Mouse (Mus musculus): ENCODE measurements around the gene Serpinh1.

Serpinh1 gene

GRCm38 (mm10) chr7:99326128-99326527 lies 26.9 kb downstream of the Serpinh1 start:
- no peak for DNase-seq (ENCODE audit: low spot score)

GRCm38 (mm10) chr7:99324810-99325209 lies 28.2 kb downstream of the Serpinh1 start:
- no peak for DNase-seq (ENCODE audit: low spot score)

DNA sequence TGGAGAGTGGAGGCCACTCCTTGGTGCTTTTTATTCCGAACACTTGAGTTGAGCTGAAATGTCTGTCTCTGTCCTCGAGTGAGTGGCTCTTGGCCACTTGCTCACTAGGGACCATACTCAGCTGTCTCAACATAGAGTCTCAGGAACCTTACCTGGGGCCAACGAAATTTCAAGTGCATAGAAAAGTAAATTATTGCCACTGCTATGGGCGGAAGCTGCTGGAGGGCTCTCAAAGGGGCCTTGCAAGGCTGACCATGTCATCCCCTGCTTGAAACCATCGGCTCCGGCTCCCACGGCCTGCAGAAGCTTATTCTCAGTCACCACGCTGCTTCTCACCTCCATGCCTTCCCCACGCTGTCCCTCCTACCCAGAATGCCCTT lies 29.7 kb downstream of the Serpinh1 start:
- no peak for DNase-seq (ENCODE audit: low spot score)

DNA sequence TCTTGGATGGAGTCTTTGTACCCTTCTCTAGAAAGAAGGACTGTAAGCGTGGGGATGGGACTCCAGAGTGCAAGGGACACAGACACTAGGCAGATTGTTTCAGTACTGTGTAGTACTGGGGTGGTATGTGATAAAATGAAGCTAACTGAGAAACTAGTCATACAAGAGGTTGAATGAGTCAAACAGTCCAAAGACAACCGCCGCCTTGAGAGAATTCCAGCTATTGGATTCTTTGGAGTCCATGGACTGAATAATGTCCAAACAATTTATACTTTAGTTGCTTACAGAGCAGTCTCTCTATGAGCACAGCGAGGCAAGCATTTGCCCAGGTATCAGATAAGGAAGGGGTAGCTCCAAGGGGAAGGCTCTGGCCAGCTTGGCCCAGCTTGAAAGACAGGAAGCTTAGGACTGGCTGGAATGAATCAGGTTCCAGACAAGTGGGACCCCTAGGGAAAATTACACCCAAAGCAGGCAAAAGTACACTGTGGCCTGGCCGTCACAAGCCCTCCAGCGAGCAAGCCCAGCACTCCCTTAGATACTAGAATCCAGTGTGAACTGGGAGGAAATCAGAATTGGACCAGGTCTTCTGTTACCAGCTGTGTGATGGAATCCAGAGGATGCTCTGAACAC lies 30.2 kb downstream of the Serpinh1 start:
- DNase-seq (ENCODE audit: low spot score): no peak

- no peak for DNase-seq (ENCODE audit: low spot score)
Observed at GRCm38 (mm10) chr7:99320524-99320923, 32.5 kb downstream of the Serpinh1 start.

GRCm38 (mm10) chr7:99317475-99317874 lies 35.6 kb downstream of the Serpinh1 start:
- DNase-seq (ENCODE audit: low spot score): no peak

DNA sequence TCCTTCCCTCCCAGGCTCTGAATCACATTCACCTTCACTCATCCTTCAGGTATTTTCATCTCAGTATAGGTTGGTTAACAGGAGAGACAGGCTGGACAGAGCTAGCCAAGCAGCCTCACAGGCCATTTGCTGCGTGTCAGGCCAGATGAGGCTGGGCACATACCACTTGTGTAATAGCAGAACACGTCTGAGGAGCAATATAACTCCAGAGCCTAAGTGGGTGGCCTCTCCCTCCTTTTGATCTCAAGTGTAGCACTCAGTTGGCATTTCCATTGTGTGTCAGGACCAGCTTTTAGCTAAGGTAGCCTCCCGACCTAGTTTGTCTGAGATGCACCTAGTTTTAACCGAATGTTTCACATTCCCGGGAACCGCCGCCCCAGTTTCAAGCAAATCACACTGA lies 36.8 kb downstream of the Serpinh1 start:
- DNase-seq (ENCODE audit: low spot score): no peak

DNA sequence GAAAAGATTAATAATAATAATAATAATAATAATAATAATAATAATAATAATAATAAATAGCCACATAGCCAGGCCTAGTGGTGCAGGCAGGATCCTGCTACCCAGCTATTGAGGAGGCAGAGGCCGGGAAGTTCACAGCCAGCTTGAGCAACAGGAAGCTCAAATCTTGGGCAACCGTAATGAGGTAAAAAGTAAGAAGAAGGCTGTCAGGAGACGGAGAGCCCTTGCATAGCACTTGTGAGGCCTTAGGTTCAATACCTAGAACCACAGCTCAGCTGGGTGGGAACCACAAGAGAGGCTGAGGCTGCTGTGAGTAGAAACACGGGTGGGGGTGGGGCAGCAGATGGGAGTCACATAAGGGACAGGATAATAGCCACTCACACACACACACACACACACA lies 38.5 kb downstream of the Serpinh1 start:
- no peak for DNase-seq (ENCODE audit: low spot score)

DNA sequence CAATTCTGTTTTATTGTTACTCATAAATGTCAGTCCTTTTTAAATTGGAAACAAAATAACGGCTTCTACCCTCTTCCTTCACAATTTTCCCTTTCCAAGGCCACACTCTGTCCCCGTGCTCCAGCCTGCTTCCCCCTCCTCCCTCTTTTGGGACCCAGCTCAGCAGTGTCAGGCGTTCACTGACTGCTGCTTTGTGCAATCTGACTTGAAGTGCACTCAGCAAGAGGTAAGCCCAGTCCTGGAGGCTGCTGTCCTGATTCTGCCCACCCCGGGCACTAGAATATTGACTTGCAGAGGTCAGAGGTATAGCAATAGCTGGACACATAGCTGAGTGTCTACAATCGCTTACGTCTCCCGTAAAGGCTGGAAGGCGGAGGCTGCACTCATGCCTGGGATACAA lies 39.8 kb downstream of the Serpinh1 start:
- no peak for DNase-seq (ENCODE audit: low spot score)

DNA sequence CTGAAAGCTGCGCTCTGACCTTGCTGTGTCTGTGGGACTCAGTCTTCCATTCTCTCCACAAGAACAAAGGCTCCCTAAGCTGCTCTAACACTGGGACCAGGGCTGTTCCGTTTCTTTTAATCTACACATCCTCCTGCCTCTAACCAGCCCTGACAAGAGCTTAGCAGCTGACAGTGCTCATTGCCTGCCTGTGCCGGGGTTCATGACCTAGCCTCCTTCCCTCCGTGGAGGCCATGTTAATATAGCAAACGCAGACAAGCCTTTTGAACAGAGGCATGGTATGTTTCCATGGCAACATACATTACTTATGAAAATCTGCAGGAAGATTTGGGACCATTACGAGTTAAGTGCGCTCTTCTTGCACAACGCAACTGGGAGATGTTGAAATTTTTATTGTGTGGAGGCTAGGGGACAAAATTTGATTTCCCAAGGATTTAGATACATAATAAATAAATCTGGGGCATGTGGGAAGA lies 40.3 kb downstream of the Serpinh1 start:
- peak; percentile 59 for DNase-seq (ENCODE audit: low spot score)

- DNase-seq (ENCODE audit: low spot score): peak; percentile 37
Observed at GRCm38 (mm10) chr7:99312058-99312457, 41.0 kb downstream of the Serpinh1 start.

GRCm38 (mm10) chr7:99311433-99311832 lies 41.6 kb downstream of the Serpinh1 start:
- DNase-seq (ENCODE audit: low spot score): no peak

DNA sequence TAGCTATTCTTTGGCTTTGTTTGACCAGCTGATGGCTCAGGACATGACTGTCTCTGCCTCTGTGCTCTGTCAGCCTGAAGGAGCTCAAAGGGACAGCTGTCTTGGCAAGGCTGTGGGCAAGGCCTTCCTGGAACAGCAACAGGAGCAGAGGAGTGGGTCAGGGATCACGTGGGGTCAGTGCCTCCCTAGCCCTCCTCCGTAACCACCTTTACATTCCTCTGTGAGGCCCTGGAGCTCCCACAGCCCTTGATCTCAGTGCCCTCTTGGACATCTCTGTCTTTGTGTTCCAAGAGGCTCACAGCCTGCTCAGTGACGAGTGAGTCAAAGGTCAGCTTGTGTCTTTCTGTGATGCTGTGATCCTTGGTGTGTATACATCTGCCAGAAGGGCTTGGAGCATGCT lies 46.4 kb downstream of the Serpinh1 start:
- no peak for DNase-seq (ENCODE audit: low spot score)

GRCm38 (mm10) chr7:99305688-99306087 lies 47.4 kb downstream of the Serpinh1 start:
- no peak for DNase-seq (ENCODE audit: low spot score)

DNA sequence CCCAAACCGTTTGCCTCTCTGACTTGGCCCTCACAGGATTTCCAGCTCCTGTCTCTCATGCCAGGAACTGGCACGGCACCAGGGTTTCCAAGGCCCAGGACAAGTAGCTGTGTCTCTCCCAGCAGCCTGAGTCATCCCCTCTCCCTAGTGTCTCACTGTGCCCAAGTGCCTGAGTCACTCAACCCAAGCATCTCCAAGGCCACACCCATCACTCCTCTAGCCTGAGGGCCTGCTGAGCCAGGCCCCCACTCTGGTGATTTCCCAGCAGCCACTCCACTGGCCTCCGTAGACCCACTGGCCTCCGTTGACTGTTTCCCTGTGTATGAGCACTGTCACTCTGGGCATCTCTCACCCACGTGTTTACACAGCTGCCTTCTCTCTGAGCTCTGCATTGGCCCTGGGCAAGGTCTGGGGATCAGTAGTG lies 48.1 kb downstream of the Serpinh1 start:
- DNase-seq (ENCODE audit: low spot score): no peak

- peak; percentile 68 for DNase-seq (ENCODE audit: low spot score)
Observed at GRCm38 (mm10) chr7:99304029-99304428, 49.0 kb downstream of the Serpinh1 start.

- DNase-seq (ENCODE audit: low spot score): no peak
Observed at GRCm38 (mm10) chr7:99300650-99301175, 52.3 kb downstream of the Serpinh1 start.

All from retina, embryonic 14.5 days (tissue).